Mouse (Mus musculus) hindbrain, embryonic 16.5 days (tissue): ENCODE data around the gene Dhrs11. TPM values are rescaled to one million over a fixed set of nuclear protein-coding genes. Genes with fewer than 3 reads are reported as not detected.
"Not testable (repeated sequence)": the region's sequence is repeated elsewhere in the genome, so short reads cannot be mapped to it uniquely, and the experiment has no call there.

Source experiments
- ATAC-seq: fragments of 200-750 bp; cut with Nextera tagmentation; 2 replicates; pipeline ENCODE4 v1.8.0; 2017; ENCODE audit warnings: moderate TSS enrichment, moderate library complexity
- H3K27ac ChIP-seq: fragments of 300-500 bp; sonication (generic); 2 replicates; pipeline ENCODE4 v1.5.1; 2014; ENCODE audit warnings: low read depth, mild to moderate bottlenecking, control low read depth, low read length, moderate library complexity
- H3K27me3 ChIP-seq: fragments of 300-500 bp; sonication (generic); replicated peaks from 2 replicates; pipeline ENCODE4 v1.6.1; 2014; ENCODE audit warnings: low read length; ENCODE audit not compliant: control insufficient read depth, insufficient read depth
- H3K36me3 ChIP-seq: fragments of 300-500 bp; sonication (generic); 2 replicates; pipeline ENCODE4 v1.6.1; 2014; ENCODE audit warnings: mild to moderate bottlenecking, low read length, moderate library complexity, mixed read lengths; ENCODE audit not compliant: control insufficient read depth, insufficient read depth
- H3K4me1 ChIP-seq: fragments of 300-500 bp; sonication (generic); 2 replicates; pipeline ENCODE4 v1.6.1; 2014; ENCODE audit warnings: low read depth, low read length; ENCODE audit not compliant: control insufficient read depth, insufficient read depth
- H3K4me2 ChIP-seq: fragments of 300-500 bp; sonication (generic); 2 replicates; pipeline ENCODE4 v1.6.1; 2014; ENCODE audit warnings: mild to moderate bottlenecking, low read length, control low read depth, moderate library complexity
- H3K4me3 ChIP-seq: fragments of 300-500 bp; sonication (generic); 2 replicates; pipeline ENCODE4 v1.5.1; 2014; ENCODE audit warnings: mild to moderate bottlenecking, low read length, control low read depth, moderate library complexity
- H3K9ac ChIP-seq: fragments of 300-500 bp; sonication (generic); 2 replicates; pipeline ENCODE4 v1.6.1; 2014; ENCODE audit warnings: low read depth, mild to moderate bottlenecking, control low read depth, low read length, moderate library complexity
- H3K9me3 ChIP-seq: fragments of 300-500 bp; sonication (generic); 2 replicates; pipeline ENCODE4 v1.6.1; 2014; ENCODE audit warnings: mild to moderate bottlenecking, low read length, moderate library complexity; ENCODE audit not compliant: control insufficient read depth
- WGBS: fragments of 180-500 bp; shearing (Covaris S2); extraction: QIAGEN DNeasy Blood & Tissue Kit; methylation state at CpG from one replicate; pipeline ENCODE4 v1.1.7; 2014; 5-methylcytosine and 5-hydroxymethylcytosine counted together
- polyA plus RNA-seq: library from polyadenylated mRNA; unstranded; fragments of >200 nt; fragmentation: Nextera tagmentation; extraction: Ambion mirVana; gene quantifications from 2 replicates; pipeline ENCODE4 v1.2.1, GENCODE M21; 2015

The Dhrs11 gene
- polyA plus RNA-seq, result 11.0 and 11.1 TPM in 2 replicates

DNA sequence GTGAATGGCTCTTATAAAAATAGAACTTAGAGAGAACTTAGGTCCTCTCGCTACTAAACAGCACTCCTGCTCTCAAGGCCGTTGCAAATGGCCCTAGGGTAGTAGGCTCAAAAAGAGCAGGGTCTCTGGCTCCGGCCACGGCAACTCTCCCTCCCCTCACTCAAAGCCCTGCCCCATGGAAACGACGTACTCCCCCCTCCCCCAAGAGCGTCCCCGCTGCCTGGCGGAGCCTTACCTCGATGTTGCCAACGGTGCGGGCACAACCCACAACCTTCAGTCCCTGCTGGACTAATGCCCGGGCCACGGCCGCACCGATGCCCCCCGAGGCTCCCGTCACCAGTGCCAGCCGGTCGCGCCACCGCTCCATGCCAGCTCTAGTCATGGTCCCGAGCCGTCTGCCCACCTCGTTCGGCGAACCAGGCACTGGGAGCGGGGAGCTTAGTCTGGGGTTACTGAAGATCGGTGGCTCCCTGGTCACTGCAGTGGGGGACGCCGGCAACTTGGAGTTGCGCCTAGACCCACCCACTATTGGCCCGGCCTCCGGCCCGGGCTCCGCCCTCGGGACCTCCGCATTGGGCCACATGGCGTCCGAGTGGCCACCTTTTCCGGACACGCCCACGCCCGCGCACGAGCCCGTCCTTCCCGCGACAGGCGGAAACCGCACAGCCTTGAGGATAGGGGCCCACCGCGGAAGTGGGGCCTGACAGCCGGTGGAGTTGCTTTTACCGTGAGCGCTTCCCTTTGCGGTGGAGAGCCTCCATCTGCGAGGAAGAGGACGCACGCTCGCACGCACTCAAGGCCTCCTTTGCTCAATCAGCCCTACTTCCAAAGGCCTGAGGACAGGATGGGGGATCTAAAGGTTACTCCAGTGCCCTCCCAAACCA, at the start of gene Dhrs11:
Gene Dhrs11, minus strand, starts transcription at position 479 of the 884 bp plus-strand sequence.
- WGBS, result under 1% methylated on average over 54 of the region's 62 CpGs
- peak within 1 kb of the TSS; percentile 67 for H3K4me3 ChIP-seq
- peaks cover 7% of the 10 kb centered on the region for H3K4me1 ChIP-seq
- peak; percentile 94 for ATAC-seq
- peak within 1 kb of the TSS; percentile 79 for H3K9ac ChIP-seq
- H3K4me2 ChIP-seq, result peak within 1 kb of the TSS; percentile 86
- H3K36me3 ChIP-seq, result peaks cover 7% of the 10 kb centered on the region
- no peaks in the 10 kb centered on the region for H3K9me3 ChIP-seq
- peak within 1 kb of the TSS; percentile 74 for H3K27ac ChIP-seq
- no peaks in the 10 kb centered on the region for H3K27me3 ChIP-seq

DNA sequence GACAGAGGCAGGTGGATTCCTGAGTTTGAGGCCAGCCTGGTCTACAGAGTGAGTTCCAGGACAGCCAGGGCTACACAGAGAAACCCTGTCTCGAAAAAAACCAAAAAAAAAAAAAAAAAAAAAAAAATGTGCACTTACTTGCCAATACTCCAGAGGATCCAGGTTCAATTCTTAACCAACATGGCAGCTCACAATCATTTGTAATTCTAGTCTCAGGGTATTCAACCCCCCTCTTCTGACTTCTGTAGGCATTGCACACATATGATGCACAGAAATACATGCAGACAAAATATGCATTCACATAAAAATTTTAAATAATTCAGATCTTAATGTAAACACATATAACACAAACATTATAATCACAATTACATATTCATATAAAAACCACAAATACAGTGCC, 47.2 kb upstream of the Dhrs11 start:
- not testable (repeated sequence) for H3K4me3 ChIP-seq, H3K27ac ChIP-seq, ATAC-seq, H3K4me2 ChIP-seq, H3K27me3 ChIP-seq, H3K36me3 ChIP-seq, H3K9ac ChIP-seq, H3K9me3 ChIP-seq
- WGBS, result no CpG with 5 or more reads among the region's 1 CpGs
- H3K4me1 ChIP-seq, result peaks cover 14% of the 10 kb centered on the region

DNA sequence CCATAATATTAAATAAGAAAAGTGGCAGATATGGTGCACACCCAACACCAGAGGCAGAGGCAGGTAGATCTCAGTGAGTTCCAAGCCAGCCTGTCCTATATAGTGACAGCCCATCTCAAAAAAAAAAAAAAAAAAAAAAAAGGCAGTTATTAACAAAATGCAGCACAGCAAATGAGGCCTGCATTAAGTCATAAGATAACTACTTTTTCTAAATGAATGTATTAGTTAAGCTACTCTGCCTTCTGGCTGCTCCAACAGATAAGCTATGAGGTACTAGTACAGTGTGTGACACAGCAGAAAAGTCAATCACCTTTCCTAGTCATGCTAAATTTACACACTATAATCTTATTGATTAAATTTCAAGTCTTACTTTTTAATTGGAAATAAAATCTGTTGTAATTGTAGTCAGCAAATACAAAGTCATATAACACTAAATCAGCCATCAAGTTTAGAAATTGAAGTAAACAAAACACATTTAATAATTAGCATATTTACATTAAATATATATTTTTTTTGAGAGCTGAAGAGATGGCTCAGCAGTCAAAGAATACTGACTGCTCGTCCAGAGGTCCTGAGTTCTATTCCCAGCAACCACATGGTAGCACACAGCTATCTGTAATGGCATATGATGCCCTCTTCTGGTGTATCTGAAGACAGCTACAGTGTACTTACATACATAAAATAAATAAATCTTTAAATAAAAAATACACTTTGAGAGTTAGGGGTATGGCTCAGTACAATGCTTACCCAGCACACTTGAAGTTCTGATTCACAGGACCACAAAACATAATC, 44.4 kb upstream of the Dhrs11 start:
- Histone ChIP-seq H3K9ac (no peak overlapping the region), H3K4me2 (no peak overlapping the region), H3K9me3 (no peaks in the 10 kb centered on the region), H3K27me3 (no peaks in the 10 kb centered on the region), H3K27ac (no peak overlapping the region), H3K36me3 (no peaks in the 10 kb centered on the region), H3K4me3 (no peak overlapping the region), H3K4me1 (peaks cover 10% of the 10 kb centered on the region)
- WGBS, result 82% methylated on average over 1 of the region's 1 CpGs
- ATAC-seq, result no peak

DNA sequence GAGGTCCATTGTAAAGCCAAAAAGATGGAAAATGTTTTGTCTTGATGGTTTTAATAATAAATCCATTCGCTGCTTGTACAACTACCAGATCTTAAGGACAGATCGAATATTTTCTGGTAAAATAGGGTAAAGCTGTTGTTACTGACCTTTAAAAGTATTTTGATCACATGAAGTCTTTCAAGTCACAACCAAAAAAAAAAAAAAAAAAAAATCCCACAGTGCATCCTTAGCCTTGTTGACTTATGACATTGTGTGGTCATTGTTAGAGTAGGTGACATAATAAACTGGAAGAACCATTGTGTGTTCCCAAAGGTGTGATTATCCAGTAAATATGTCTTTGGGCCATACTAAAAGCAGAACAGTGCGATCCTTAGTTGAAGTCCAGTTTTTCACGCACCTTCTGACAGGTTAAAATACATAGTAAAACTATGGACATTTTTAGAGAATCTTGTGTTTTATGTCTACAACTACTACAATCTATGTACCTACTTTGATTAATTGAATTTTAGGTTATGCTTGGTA, 42.8 kb upstream of the Dhrs11 start:
- Histone ChIP-seq H3K9ac (peak overlapping the region; percentile 95), H3K4me1 (peaks cover 19% of the 10 kb centered on the region), H3K27ac (peak overlapping the region; percentile 100), H3K4me2 (peak overlapping the region; percentile 57), H3K9me3 (no peaks in the 10 kb centered on the region), H3K4me3 (peak overlapping the region; percentile 98), H3K27me3 (no peaks in the 10 kb centered on the region), H3K36me3 (no peaks in the 10 kb centered on the region)
- ATAC-seq, result no peak
- WGBS, result 75% methylated on average over 4 of the region's 4 CpGs

DNA sequence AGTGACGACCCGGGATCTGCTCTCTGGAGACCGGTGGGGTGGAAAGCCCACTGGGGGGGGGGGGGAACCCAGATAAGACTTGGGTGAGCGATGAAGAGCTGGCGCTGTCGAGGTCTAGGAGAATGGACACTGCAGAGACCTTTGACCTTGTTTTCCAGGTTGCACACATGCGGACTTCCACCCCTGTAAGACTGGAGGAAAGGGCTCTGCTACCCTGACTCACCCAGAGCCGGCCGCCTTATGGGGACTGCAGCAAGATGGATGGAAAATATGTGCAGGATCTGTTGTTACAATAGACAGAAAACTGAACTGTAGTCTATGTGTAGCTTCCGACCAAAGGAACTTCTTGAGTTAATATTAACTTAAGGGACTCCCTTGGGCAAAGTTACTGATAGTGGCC, 42.3 kb upstream of the Dhrs11 start:
- H3K27me3 ChIP-seq, result no peaks in the 10 kb centered on the region
- peak overlapping the region; percentile 95 for H3K9ac ChIP-seq
- 0% methylated on average over 8 of the region's 10 CpGs for WGBS
- peaks cover 19% of the 10 kb centered on the region for H3K4me1 ChIP-seq
- no peaks in the 10 kb centered on the region for H3K9me3 ChIP-seq
- peak overlapping the region; percentile 98 for H3K4me3 ChIP-seq
- H3K4me2 ChIP-seq, result peak overlapping the region; percentile 57
- peak; percentile 54 for ATAC-seq
- H3K27ac ChIP-seq, result peak overlapping the region; percentile 100
- no peaks in the 10 kb centered on the region for H3K36me3 ChIP-seq

DNA sequence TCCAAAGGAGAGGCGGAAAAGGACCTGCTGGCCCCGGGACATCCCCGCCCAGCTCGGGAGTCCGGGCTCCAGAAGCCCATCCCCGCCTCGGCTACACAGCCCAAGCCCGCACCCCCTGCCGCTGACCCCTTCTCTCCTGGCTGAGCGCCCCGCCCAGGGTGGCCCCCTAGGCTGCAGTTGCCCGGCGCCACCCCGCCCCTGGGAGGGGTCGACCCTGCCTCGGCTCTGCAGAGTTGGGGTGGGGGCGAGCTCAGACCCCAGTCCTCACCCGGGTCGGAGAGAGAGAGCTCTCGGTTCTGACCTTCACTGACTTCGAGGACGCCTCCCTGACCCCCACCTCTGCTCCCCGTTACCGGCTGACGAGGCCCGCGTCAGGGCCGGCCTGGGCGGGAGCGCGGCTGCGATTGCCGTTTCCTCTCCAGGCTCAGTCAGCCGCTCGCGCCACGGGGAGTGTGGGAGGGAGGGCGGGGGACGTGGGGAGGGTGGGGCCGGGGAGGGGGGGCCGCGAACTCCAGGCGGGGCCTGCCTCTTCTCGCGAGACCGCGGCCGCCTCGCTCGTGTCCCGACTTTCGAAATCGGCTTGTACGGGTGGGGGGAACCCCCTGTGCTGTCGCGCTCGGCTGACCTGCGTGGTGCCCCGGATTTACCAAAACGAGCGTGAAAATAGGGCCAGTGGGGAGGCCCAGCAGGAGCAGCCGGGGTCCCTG, 41.7 kb upstream of the Dhrs11 start, which contains the start of gene Ggnbp2:
Gene Ggnbp2, minus strand, starts transcription at position 481 of the 707 bp plus-strand sequence.
- Histone ChIP-seq H3K36me3 (no peaks in the 10 kb centered on the region), H3K4me3 (peak within 1 kb of the TSS; percentile 98), H3K4me1 (peaks cover 19% of the 10 kb centered on the region), H3K4me2 (peak within 1 kb of the TSS; percentile 89), H3K9me3 (no peaks in the 10 kb centered on the region), H3K27ac (peak within 1 kb of the TSS; percentile 100), H3K27me3 (no peaks in the 10 kb centered on the region), H3K9ac (peak within 1 kb of the TSS; percentile 95)
- ATAC-seq, result peak; percentile 88
- WGBS, result under 1% methylated on average over 42 of the region's 62 CpGs

DNA sequence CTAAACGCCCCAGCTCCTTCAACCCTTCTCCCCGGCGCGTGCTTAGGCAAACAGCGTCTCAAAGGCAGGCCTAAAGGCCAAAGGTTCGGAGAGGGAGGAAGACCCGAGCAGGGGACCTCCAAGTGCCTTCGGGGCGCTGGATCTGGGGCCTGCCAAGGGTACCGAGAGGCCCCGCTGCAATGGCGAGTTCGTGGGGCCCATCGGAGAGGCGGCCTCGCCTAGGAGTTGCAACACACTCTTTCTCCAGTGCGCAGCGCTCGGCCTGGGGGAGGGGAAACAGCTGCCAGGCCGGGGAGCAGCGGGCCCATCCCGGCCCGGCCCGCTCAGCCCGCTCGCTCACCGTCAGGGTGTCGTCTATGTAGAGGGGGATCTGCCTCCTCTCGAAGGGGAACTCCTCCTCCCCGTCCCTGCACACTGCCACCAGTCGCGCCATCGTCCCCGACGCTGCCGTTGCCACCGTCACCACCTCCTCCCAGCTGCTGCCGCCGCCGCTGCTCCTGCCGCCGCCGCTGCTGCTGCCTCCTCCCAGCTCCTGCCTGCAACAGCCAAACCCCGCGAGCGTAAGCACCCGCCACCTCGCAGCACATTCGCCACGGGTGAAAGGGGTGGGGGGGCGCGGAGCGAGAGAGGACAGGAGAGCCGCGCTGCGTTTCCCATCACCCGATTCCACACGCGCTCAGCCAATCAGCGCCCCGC, 40.9 kb upstream of the Dhrs11 start:
- no peaks in the 10 kb centered on the region for H3K36me3 ChIP-seq
- H3K27me3 ChIP-seq, result no peaks in the 10 kb centered on the region
- 0% methylated on average over 49 of the region's 61 CpGs for WGBS
- peak overlapping the region; percentile 98 for H3K4me3 ChIP-seq
- peak overlapping the region; percentile 100 for H3K27ac ChIP-seq
- ATAC-seq, result peak; percentile 83
- H3K4me2 ChIP-seq, result peak overlapping the region; percentile 89
- peaks cover 19% of the 10 kb centered on the region for H3K4me1 ChIP-seq
- no peaks in the 10 kb centered on the region for H3K9me3 ChIP-seq
- H3K9ac ChIP-seq, result peak overlapping the region; percentile 95

DNA sequence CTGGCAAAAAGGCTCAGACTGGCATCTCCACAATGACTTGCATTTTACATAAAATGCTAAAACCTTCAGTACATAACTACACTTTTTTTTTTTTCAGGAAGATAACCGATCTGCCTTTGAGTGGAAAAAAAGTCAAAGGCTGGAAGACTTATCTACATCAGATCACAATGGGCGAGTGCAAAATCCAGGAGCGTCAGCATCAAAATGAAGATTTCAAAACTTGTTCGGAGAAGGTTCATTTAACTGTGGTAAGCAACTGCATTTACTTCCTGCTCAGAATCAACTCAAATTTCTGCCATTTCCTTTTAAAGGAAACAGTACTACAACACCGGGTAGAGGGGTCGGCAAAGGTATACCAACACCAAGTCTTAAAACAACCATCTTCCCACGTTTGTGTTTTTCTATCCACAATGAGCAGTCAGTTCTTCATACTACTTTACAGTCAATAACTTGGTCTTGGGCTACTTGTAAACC, 40.0 kb upstream of the Dhrs11 start:
- Histone ChIP-seq H3K4me2 (peak overlapping the region; percentile 89), H3K9me3 (no peaks in the 10 kb centered on the region), H3K9ac (peak overlapping the region; percentile 95), H3K4me1 (peaks cover 19% of the 10 kb centered on the region), H3K27me3 (no peaks in the 10 kb centered on the region), H3K36me3 (no peaks in the 10 kb centered on the region), H3K4me3 (peak overlapping the region; percentile 98), H3K27ac (no peak overlapping the region)
- WGBS, result 15% methylated on average over 7 of the region's 7 CpGs
- no peak for ATAC-seq
